Mouse (Mus musculus) heart, adult 2 months (tissue): ENCODE measurements at regions not wholly inside any gene's neighbourhood (a gene's known extent, or its start where the extent isn't known, plus 50 kb on each side); places are given as distances from the start of the nearest gene placed in this dataset.

Experiments used
- CTCF ChIP-seq: fragments of 200-600 bp; IDR thresholded peaks from 2 replicates; pipeline ENCODE4 v1.8.1; 2022; ENCODE audit warnings: antibody characterized with exemption, mild to moderate bottlenecking, moderate library complexity
- EP300 ChIP-seq: fragments of 200-500 bp; IDR thresholded peaks from 2 replicates; pipeline ENCODE4 v1.6.1; 2011; ENCODE audit warnings: low read depth, low read length, control low read depth; ENCODE audit not compliant: insufficient read depth
- POLR2A ChIP-seq: fragments of 200-500 bp; IDR thresholded peaks from 2 replicates; pipeline ENCODE4 v1.6.1; 2011; ENCODE audit warnings: mild to moderate bottlenecking, low read depth, low read length, control low read depth; ENCODE audit not compliant: insufficient read depth

DNA sequence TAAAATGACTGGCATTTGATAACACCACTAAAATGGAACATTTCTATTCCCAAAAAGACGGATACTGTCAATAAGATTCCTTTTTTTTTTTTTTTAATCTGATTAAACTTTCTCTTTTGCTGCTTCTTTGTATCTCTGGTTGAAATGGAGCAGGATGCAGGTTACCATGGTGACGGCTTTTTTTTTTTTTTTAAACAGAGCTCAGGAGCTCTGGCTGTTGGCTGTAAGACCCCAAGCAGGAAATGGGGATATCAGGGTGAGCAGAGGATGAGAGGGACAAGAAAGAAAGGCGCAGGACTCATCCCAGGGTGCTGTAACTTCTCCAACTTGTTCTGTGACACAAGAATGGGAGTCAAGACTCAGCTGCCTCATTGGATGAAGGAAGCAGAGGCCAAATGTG lies 75.8 kb downstream of the Pttg1 start:
- TF ChIP-seq CTCF: no peak
- TF ChIP-seq POLR2A: no peak
- TF ChIP-seq EP300: no peak
